Mouse (Mus musculus) embryonic stem cell, embryonic (primary cell): ENCODE results near the gene Fshb.

Experiments used
- CTCF ChIA-PET, 4 experiments: fragments of 300-600 bp in 2 of 4; fragments of 350-600 bp in 2 of 4; sonication (Branson Sonifier 250); formaldehyde crosslinking; loops; one replicate each; lab custom pipeline; 2022; ENCODE audit warnings: inconsistent platforms in 2 of 4; lab: Charles Lee
- POLR2A ChIA-PET, 4 experiments: fragments of 300-600 bp in 2 of 4; fragments of 350-600 bp in 2 of 4; sonication (Branson Sonifier 250); formaldehyde crosslinking; loops; one replicate each; lab custom pipeline; 2022; ENCODE audit warnings: antibody characterized with exemption in 4 of 4, inconsistent platforms in 1 of 4; lab: Charles Lee

Fshb gene

GRCm38 (mm10) chr2:107059556-107059955, at the start of gene Fshb:
Gene Fshb (minus strand): TSS chr2:107059656.
- CTCF ChIA-PET = no interaction called here
- POLR2A ChIA-PET = no interaction called here

- CTCF ChIA-PET = interaction anchor here in 1 of 4 experiments (0.5 to 0.6 kb wide), 2 partner anchors 14 to 344 kb away, joined by 3 to 7 read pairs; no protein-coding TSS in a partner anchor
- POLR2A ChIA-PET = no interaction called here
These were observed 24.8 kb upstream of the Fshb start for GRCm38 (mm10) chr2:107084256-107084655.

GRCm38 (mm10) chr2:107083071-107083885, 23.8 kb upstream of the Fshb start:
- ChIA-PET CTCF (interaction anchor here (0.5 to 1.4 kb wide), 15 partner anchors 9 to 1716 kb away, joined by 3 to 17 read pairs (median 3); no protein-coding TSS in a partner anchor), POLR2A (no interaction called here)

DNA sequence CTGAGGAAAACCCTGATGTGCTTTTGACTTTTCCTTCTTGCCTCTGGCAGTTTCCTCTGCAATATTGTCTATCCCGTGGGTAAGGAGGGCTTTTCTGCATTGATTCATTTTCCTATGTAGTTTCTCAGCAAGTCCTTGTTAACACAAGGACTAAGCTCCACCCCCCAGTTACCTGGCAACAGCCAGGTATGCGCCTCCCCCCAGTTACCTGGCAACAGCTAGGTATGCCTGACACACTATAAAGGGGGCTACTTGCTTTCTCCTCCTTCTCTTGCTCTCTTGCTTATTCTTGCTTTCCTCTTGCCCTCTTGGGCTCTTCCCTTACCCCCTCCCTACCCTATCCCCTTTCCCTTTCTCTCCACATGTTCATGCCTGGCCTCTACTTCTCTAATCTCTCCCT, 3.8 kb upstream of the Fshb start:
- POLR2A ChIA-PET = no interaction called here
- CTCF ChIA-PET = interaction anchor here in 1 of 4 experiments (1.1 kb wide), 1 partner anchor 20 kb away, joined by 3 read pairs; no protein-coding TSS in a partner anchor

GRCm38 (mm10) chr2:107045955-107046354, 13.5 kb downstream of the Fshb start:
- ChIA-PET CTCF (no interaction called here), POLR2A (no interaction called here)

DNA sequence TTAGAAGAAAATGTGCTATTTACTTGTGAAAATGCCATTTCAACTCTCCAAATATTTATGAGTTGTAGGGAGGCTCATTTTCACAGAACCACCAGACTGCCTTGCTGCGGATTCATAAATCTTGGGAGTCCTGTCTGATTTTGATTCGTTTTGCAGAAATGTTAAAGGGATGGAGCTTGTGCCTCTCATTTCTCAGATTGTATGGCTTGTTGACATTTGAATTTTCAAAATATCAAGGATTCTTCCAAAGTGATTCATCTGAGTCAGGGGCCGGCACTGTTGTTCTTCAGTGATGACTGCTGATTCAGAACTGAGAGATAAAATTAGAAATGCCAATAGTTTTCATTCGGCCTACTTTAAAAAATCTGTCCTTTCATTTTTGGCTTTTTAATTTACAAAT, 18.6 kb downstream of the Fshb start:
- POLR2A ChIA-PET = no interaction called here
- CTCF ChIA-PET = no interaction called here

DNA sequence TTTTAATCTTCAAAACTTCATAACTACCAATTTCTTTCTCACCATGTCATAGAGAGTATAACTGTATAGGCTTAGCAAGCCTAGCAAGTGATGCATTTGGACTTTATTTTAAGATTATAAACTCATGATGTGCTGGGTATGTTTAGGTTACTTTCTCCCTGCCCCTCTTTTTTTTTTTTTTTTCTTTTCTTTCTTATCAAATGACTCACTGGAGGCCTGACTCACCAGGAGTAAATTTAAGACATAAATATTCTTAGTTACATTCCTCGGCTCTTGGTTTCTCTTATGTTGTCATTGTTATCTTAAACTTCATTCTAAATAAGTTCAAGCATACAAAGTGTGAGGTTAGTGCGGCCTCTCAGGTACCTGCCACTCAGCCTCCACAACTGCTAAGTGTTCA, 23.5 kb downstream of the Fshb start:
- ChIA-PET CTCF (no interaction called here), POLR2A (interaction anchor here in 1 of 4 experiments (0.6 kb wide), 1 partner anchor 997 kb away, joined by 6 read pairs; no protein-coding TSS in a partner anchor)

GRCm38 (mm10) chr2:107024694-107025093, 34.8 kb downstream of the Fshb start:
- CTCF ChIA-PET = no interaction called here
- POLR2A ChIA-PET = no interaction called here

DNA sequence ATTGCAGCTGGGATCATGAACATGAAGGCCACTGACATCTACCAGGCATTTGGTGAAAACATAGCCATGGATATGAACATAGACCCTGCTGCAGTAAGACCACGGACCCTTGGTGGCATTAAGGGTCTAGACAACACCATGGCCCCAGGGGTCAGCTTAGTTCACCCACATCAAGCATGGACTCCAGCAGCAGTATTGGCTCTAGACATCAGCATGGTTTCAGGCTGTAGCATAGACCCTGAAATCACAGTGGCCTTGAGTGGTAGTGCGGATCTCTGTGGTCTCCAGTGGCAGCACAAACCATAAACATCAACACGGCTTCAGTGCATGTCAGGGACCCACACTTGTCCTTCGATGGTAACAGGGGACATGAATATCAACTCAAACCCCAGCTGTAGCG, 36.7 kb downstream of the Fshb start:
- CTCF ChIA-PET = no interaction called here
- POLR2A ChIA-PET = no interaction called here

GRCm38 (mm10) chr2:107019331-107019730, 40.1 kb downstream of the Fshb start:
- CTCF ChIA-PET = no interaction called here
- POLR2A ChIA-PET = no interaction called here

GRCm38 (mm10) chr2:107013161-107013560, 46.3 kb downstream of the Fshb start:
- CTCF ChIA-PET = interaction anchor here in 1 of 4 experiments (1.3 kb wide), 1 partner anchor 657 kb away, joined by 4 read pairs; no protein-coding TSS in a partner anchor
- POLR2A ChIA-PET = no interaction called here

DNA sequence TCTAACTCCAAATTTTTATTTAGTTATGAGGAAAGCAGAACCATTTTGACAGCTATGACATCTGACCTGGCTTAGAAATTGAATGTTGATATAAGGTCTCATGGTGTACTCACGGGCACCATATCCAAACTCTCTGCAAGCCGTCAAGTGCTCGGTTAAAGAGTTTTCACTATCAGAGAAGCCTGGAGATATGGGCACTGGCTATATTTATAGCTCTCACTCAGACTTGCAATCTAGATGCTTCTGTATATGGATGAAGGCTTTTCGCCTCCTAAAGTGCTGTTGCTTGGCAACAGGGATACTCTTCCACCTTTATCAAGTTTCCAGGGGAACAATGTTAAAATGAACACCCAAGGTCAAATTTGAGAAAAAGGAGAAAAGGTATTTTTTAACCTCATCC, 47.1 kb downstream of the Fshb start:
- ChIA-PET CTCF (interaction anchor here in 1 of 4 experiments (1.3 kb wide), 1 partner anchor 656 kb away, joined by 4 read pairs; no protein-coding TSS in a partner anchor), POLR2A (no interaction called here)

DNA sequence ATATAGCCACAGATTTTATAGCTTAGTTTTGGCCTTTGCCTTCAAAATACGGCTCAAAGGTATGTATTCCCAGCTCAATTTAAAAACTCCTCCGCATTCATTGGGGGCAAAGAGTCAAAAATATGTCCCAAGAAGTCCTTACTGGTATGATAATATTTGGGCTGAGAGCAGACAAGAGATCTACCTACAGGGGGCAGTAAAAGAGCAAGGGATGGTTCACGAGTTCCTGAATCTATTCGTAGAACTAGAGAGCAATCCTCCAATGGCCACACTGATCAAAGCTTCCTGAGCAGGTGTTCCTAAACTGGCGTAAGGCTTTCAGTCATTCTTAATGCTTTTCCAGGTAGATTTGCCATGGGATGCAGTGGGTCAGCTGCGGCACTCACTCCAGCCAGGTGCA, 49.3 kb downstream of the Fshb start:
- CTCF ChIA-PET = interaction anchor here in 1 of 4 experiments (0.5 kb wide), 1 partner anchor 301 kb away, joined by 6 read pairs; no protein-coding TSS in a partner anchor
- POLR2A ChIA-PET = interaction anchor here in 1 of 4 experiments (0.9 kb wide), 1 partner anchor 37 kb away, joined by 3 read pairs; no protein-coding TSS in a partner anchor

GRCm38 (mm10) chr2:107006378-107006777, 53.1 kb downstream of the Fshb start:
- POLR2A ChIA-PET = no interaction called here
- CTCF ChIA-PET = no interaction called here
